Mouse (Mus musculus) MEL (cell line): ENCODE measurements around the gene Spata17. TPM values are rescaled to one million over a fixed set of nuclear protein-coding genes. Genes with fewer than 3 reads are reported as not detected.

Experiments used
- DNase-seq: peaks from one replicate; pipeline ENCODE4 v3.0.0; 2011; ENCODE audit warnings: low read depth, low spot score
- H3K27ac ChIP-seq: 2 replicates; pipeline ENCODE4 v1.5.1; 2012; ENCODE audit warnings: low read depth, mild to moderate bottlenecking, control low read depth, low read length, moderate library complexity; ENCODE audit not compliant: control insufficient read depth
- H3K27me3 ChIP-seq, 2 experiments: fragments of 150-350 bp in 1 of 2; sonication (generic) in 1 of 2; 2 replicates each; pipeline ENCODE4 v1.6.1; 2012; ENCODE audit warnings: low read length in 2 of 2, mild to moderate bottlenecking in 2 of 2, improper control_type of control experiment in 1 of 2, moderate library complexity in 1 of 2; ENCODE audit not compliant: insufficient read depth in 2 of 2, control insufficient read depth in 1 of 2
- H3K36me3 ChIP-seq, 2 experiments: 2 replicates each; pipeline ENCODE4 v1.6.1; 2012 to 2014; ENCODE audit warnings: low read length in 2 of 2, improper control_type of control experiment in 1 of 2, inconsistent platforms in 1 of 2, mild to moderate bottlenecking in 1 of 2; ENCODE audit not compliant: insufficient read depth in 2 of 2, control insufficient read depth in 1 of 2
- H3K4me1 ChIP-seq, 2 experiments: fragments of 150-350 bp in 1 of 2; sonication (generic) in 1 of 2; 2 replicates each; pipeline ENCODE4 v1.6.1; 2012; ENCODE audit warnings: low read length in 2 of 2, improper control_type of control experiment in 1 of 2, mild to moderate bottlenecking in 1 of 2; ENCODE audit not compliant: insufficient read depth in 2 of 2, control insufficient read depth in 1 of 2
- H3K4me3 ChIP-seq, 2 experiments: fragments of 150-350 bp in 1 of 2; sonication (generic) in 1 of 2; 2 replicates each; pipeline ENCODE4 v1.5.1; 2012; ENCODE audit warnings: low read depth in 2 of 2, low read length in 2 of 2, mild to moderate bottlenecking in 2 of 2, moderate library complexity in 2 of 2, control low read depth in 1 of 2, improper control_type of control experiment in 1 of 2; ENCODE audit not compliant: control insufficient read depth in 1 of 2, insufficient read depth in 1 of 2
- H3K79me2 ChIP-seq: 2 replicates; pipeline ENCODE4 v1.6.1; 2012; ENCODE audit warnings: mild to moderate bottlenecking, low read length, moderate library complexity; ENCODE audit not compliant: control insufficient read depth, poor library complexity, insufficient read depth
- H3K9ac ChIP-seq: 2 replicates; pipeline ENCODE4 v1.6.1; 2012; ENCODE audit warnings: low read depth, mild to moderate bottlenecking, control low read depth, low read length, moderate library complexity; ENCODE audit not compliant: control insufficient read depth, poor library complexity, severe bottlenecking
- H3K9me3 ChIP-seq: fragments of 150-350 bp; sonication (generic); replicated peaks from 2 replicates; pipeline ENCODE4 v1.6.1; 2012; ENCODE audit warnings: mild to moderate bottlenecking, low read length, improper control_type of control experiment, moderate library complexity; ENCODE audit not compliant: insufficient read depth
- BHLHE40 ChIP-seq: IDR thresholded peaks from 2 replicates; pipeline ENCODE4 v1.6.1; 2012; ENCODE audit warnings: low read depth, mild to moderate bottlenecking, inconsistent platforms, low read length, improper control_type of control experiment, borderline replicate concordance
- E2F4 ChIP-seq: IDR thresholded peaks from 2 replicates; pipeline ENCODE4 v1.6.1; 2011; ENCODE audit warnings: low read depth, low read length, improper control_type of control experiment, borderline replicate concordance
- ELF1 ChIP-seq: IDR thresholded peaks from 2 replicates; pipeline ENCODE4 v1.6.1; 2014; ENCODE audit warnings: low read depth, mild to moderate bottlenecking, inconsistent platforms, low read length, improper control_type of control experiment, moderate library complexity
- EP300 ChIP-seq, 2 experiments: IDR thresholded peaks; 2 replicates each; pipeline ENCODE4 v1.6.1; 2011; ENCODE audit warnings: improper control_type of control experiment in 2 of 2, low read length in 2 of 2, low read depth in 1 of 2, mild to moderate bottlenecking in 1 of 2
- GATA1 ChIP-seq: IDR thresholded peaks from 2 replicates; pipeline ENCODE4 v1.6.1; 2011; ENCODE audit warnings: low read depth, low read length, improper control_type of control experiment
- HCFC1 ChIP-seq: IDR thresholded peaks from 2 replicates; pipeline ENCODE4 v1.6.1; 2012; ENCODE audit warnings: low read depth, mild to moderate bottlenecking, inconsistent platforms, low read length, improper control_type of control experiment, moderate library complexity
- JUND ChIP-seq: IDR thresholded peaks from 2 replicates; pipeline ENCODE4 v1.6.1; 2011; ENCODE audit warnings: low read depth, mild to moderate bottlenecking, improper control_type of control experiment, low read length
- KAT2A ChIP-seq: conservative IDR thresholded peaks from 2 replicates; pipeline ENCODE4 v1.6.1; 2012; ENCODE audit warnings: low read depth, low read length, improper control_type of control experiment, inconsistent platforms
- MAFK ChIP-seq: IDR thresholded peaks from 2 replicates; pipeline ENCODE4 v1.6.1; 2011; ENCODE audit warnings: low read depth, mild to moderate bottlenecking, low read length, improper control_type of control experiment, borderline replicate concordance
- MAX ChIP-seq: IDR thresholded peaks from 2 replicates; pipeline ENCODE4 v1.6.1; 2011; ENCODE audit warnings: low read length, improper control_type of control experiment
- MYB ChIP-seq: IDR thresholded peaks from 2 replicates; pipeline ENCODE4 v1.6.1; 2011; ENCODE audit warnings: mild to moderate bottlenecking, low read depth, low read length, improper control_type of control experiment
- POLR2A ChIP-seq, 2 experiments: IDR thresholded peaks; 2 replicates each; pipeline ENCODE4 v1.6.1; 2011 to 2012; ENCODE audit warnings: low read length in 2 of 2, mild to moderate bottlenecking in 2 of 2, control low read depth in 1 of 2, improper control_type of control experiment in 1 of 2, low read depth in 1 of 2, moderate library complexity in 1 of 2; ENCODE audit not compliant: control insufficient read depth in 1 of 2, insufficient read depth in 1 of 2, poor library complexity in 1 of 2
- POLR2AphosphoS2 ChIP-seq: IDR thresholded peaks from 2 replicates; pipeline ENCODE4 v1.6.1; 2011; ENCODE audit warnings: low read length, improper control_type of control experiment
- POLR2AphosphoS5 ChIP-seq: IDR thresholded peaks from 2 replicates; pipeline ENCODE4 v1.6.1; 2012; ENCODE audit warnings: low read depth, borderline replicate concordance, mild to moderate bottlenecking, inconsistent platforms, low read length, moderate library complexity, mixed read lengths
- RAD21 ChIP-seq: IDR thresholded peaks from 2 replicates; pipeline ENCODE4 v1.6.1; 2011; ENCODE audit warnings: mild to moderate bottlenecking, low read depth, low read length, improper control_type of control experiment
- RCOR1 ChIP-seq: IDR thresholded peaks from 2 replicates; pipeline ENCODE4 v1.6.1; 2012; ENCODE audit warnings: low read depth, mild to moderate bottlenecking, inconsistent platforms, low read length, improper control_type of control experiment
- SIN3A ChIP-seq: IDR thresholded peaks from 2 replicates; pipeline ENCODE4 v1.6.1; 2012; ENCODE audit warnings: low read length, improper control_type of control experiment, inconsistent platforms
- TBP ChIP-seq: IDR thresholded peaks from 2 replicates; pipeline ENCODE4 v1.8.0; 2011; ENCODE audit warnings: low read depth, low read length, improper control_type of control experiment
- TCF12 ChIP-seq: IDR thresholded peaks from 2 replicates; pipeline ENCODE4 v1.6.1; 2014; ENCODE audit warnings: low read depth, mild to moderate bottlenecking, inconsistent platforms, low read length, improper control_type of control experiment, moderate library complexity
- UBTF ChIP-seq: IDR thresholded peaks from 2 replicates; pipeline ENCODE4 v1.6.1; 2012; ENCODE audit warnings: low read depth, mild to moderate bottlenecking, inconsistent platforms, low read length, improper control_type of control experiment, moderate library complexity, borderline replicate concordance; ENCODE audit not compliant: insufficient read depth
- USF1 ChIP-seq: IDR thresholded peaks from 2 replicates; pipeline ENCODE4 v1.6.1; 2014; ENCODE audit warnings: low read depth, mild to moderate bottlenecking, inconsistent platforms, low read length, improper control_type of control experiment, moderate library complexity
- USF2 ChIP-seq, 2 experiments: IDR thresholded peaks; 2 replicates each; pipeline ENCODE4 v1.6.1; 2011 to 2012; ENCODE audit warnings: improper control_type of control experiment in 2 of 2, low read length in 2 of 2, borderline replicate concordance in 1 of 2, inconsistent platforms in 1 of 2, low read depth in 1 of 2, mild to moderate bottlenecking in 1 of 2; ENCODE audit not compliant: insufficient read depth in 1 of 2
- ZNF384 ChIP-seq: IDR thresholded peaks from 2 replicates; pipeline ENCODE4 v1.6.1; 2012; ENCODE audit warnings: low read depth, mild to moderate bottlenecking, inconsistent platforms, low read length, improper control_type of control experiment
- polyA plus RNA-seq, 2 experiments: library from polyadenylated mRNA; stranded (reverse) in 1 of 2; unstranded in 1 of 2; fragments of >175 nt in 1 of 2; fragments of >200 nt in 1 of 2; gene quantifications; 2 replicates each; pipeline versions ENCODE4 v1.2.1 to v1.2.4; 2012; ENCODE audit warnings: low replicate concordance in 2 of 2, low read depth in 1 of 2; ENCODE audit not compliant: insufficient read length in 2 of 2, insufficient read depth in 1 of 2, missing spikeins in 1 of 2
- total RNA-seq: library from RNA; depleted of rRNA; stranded (reverse); fragments of 300-350 nt; gene quantifications from 2 replicates; pipeline ENCODE4 v1.2.3, GENCODE M21; 2012

Gene Spata17
- total and polyA plus RNA-seq, 3 experiments = 0.13 TPM; not detected in 2

DNA sequence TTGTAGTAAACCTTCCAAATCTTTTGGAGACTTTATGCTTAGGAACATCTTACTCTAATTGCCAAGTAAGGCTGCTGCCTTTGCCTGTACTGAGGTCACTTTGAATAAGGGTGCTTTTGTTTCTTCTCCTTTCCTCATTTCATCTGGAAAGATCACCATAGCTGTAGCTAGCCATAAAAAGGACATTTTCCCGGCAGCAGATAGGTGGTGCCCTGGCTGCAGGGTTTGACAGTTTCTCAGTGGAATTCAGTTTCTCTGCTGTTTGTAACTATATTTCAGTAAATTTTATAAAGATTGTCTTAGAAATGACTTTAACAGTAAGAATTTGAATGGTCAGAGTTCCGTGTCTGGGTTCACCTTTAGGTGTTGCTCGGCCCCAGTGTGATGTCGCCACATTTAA lies 43.5 kb upstream of the Spata17 start:
- Histone ChIP-seq H3K79me2 (no peaks in the 10 kb centered on the region), H3K27ac (no peak overlapping the region), H3K9ac (no peak overlapping the region), H3K36me3 (no peaks in the 10 kb centered on the region), H3K4me3 (no peak overlapping the region), H3K27me3 (no peaks in the 10 kb centered on the region), H3K4me1 (no peaks in the 10 kb centered on the region), H3K9me3 (no peaks in the 10 kb centered on the region)
- DNase-seq = no peak
- no peak; the same call in 1 of the 2 replicates for TF ChIP-seq RAD21
- no peak for TF ChIP-seq ZNF384
- no peak for TF ChIP-seq RCOR1
- no peak for TF ChIP-seq KAT2A
- TF ChIP-seq TCF12 = no peak
- no peak for TF ChIP-seq GATA1
- TF ChIP-seq UBTF = no peak
- no peak for TF ChIP-seq E2F4
- no peak for TF ChIP-seq MAFK
- TF ChIP-seq ELF1 = no peak
- TF ChIP-seq BHLHE40 = no peak
- no peak for TF ChIP-seq JUND
- no peak for TF ChIP-seq USF2 (IDR thresholded peaks at IDR 0.05; ENCODE audit: borderline replicate concordance in 1 of 2, insufficient read depth in 1 of 2, low read depth in 1 of 2, low read length in 2 of 2)
- TF ChIP-seq MAX = no peak
- TF ChIP-seq SIN3A = no peak
- TF ChIP-seq TBP = no peak

- no peaks in the 10 kb centered on the region for H3K79me2 ChIP-seq
- H3K9ac ChIP-seq = no peak overlapping the region
- TF ChIP-seq EP300 (IDR thresholded peaks at IDR 0.05; ENCODE audit: low read depth in 1 of 2, low read length in 2 of 2) (no peak), BHLHE40 (no peak), USF2 (IDR thresholded peaks at IDR 0.05; ENCODE audit: borderline replicate concordance in 1 of 2, insufficient read depth in 1 of 2, low read depth in 1 of 2, low read length in 2 of 2) (no peak), E2F4 (no peak), MYB (no peak), POLR2AphosphoS2 (no peak), POLR2AphosphoS5 (no peak), POLR2A (IDR thresholded peaks at IDR 0.05; ENCODE audit: control insufficient read depth in 1 of 2, insufficient read depth in 1 of 2, low read depth in 1 of 2, low read length in 2 of 2, poor library complexity in 1 of 2) (no peak), HCFC1 (no peak), ELF1 (no peak), USF1 (no peak)
- TF ChIP-seq, all 39 proteins: peak for 0
- no peaks in the 10 kb centered on the region for H3K27me3 ChIP-seq
- no peak overlapping the region for H3K4me3 ChIP-seq
- no peak overlapping the region for H3K27ac ChIP-seq
- H3K9me3 ChIP-seq = no peaks in the 10 kb centered on the region
- H3K4me1 ChIP-seq = no peaks in the 10 kb centered on the region
- H3K36me3 ChIP-seq = no peaks in the 10 kb centered on the region
- DNase-seq = no peak
These were observed 35.5 kb upstream of the Spata17 start for GRCm38 (mm10) chr1:187250741-187251262.
